Mouse (Mus musculus) heart, postnatal 0 days (tissue): ENCODE measurements around the gene Scgb1a1.

Experiments used
- CTCF ChIP-seq: IDR thresholded peaks from 2 replicates; pipeline ENCODE4 v1.5.1; 2016; ENCODE audit warnings: antibody characterized with exemption, control low read depth, low read depth
- EP300 ChIP-seq: IDR thresholded peaks from 2 replicates; pipeline ENCODE4 v1.6.1; 2016; ENCODE audit warnings: antibody characterized with exemption, low read depth

DNA sequence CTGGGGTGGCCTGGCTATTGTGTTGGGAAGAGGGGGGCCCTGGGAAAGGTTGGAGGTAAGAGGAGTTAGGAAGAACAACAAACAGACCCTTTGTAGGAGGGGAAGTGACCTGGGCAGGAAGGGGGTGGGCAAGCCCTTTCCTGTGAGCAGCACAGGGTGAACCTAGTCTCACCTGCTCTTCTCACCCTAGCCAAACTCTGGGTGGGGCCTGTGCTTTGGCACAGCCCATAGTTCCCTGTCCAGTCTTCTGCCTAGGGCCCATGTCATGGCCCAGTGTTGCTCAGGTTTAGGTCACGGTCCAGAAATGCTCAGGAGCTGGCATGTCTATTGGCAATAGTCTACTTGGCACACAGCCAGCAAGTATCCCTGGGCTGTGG is 19.6 kb upstream of the Scgb1a1 start:
- TF ChIP-seq CTCF (no peak), EP300 (no peak)
